Mouse (Mus musculus): ENCODE results near the gene Sel1l3. TPM values are rescaled to one million over a fixed set of nuclear protein-coding genes. Genes with fewer than 3 reads are reported as not detected.

Sel1l3 gene
- total RNA-seq, 2 experiments from 2014 or later = 36.1 to 41.7 TPM

DNA sequence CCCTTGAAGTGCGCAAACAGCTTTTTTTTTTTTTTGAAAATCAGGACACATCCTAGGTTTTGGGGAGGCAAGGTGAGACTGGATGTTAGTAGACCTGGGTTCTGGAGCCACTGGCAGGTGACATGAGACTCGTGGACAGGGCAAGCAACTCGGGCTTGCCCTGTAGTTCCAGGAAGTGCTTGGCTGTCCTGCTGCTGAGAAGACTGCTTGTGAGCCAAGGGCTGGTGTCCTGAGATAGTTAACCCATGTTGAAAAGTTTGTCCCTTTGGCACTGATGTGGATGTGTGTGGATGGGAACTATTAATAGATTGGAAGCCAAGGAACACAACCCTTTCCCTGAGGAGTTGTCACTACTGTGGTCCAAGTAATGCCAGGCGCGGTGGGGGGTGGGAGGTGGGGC lies 635 bp upstream of the Sel1l3 start:
- DNase-seq (ENCODE audit: low spot score in 2 of 2) = no peak

DNA sequence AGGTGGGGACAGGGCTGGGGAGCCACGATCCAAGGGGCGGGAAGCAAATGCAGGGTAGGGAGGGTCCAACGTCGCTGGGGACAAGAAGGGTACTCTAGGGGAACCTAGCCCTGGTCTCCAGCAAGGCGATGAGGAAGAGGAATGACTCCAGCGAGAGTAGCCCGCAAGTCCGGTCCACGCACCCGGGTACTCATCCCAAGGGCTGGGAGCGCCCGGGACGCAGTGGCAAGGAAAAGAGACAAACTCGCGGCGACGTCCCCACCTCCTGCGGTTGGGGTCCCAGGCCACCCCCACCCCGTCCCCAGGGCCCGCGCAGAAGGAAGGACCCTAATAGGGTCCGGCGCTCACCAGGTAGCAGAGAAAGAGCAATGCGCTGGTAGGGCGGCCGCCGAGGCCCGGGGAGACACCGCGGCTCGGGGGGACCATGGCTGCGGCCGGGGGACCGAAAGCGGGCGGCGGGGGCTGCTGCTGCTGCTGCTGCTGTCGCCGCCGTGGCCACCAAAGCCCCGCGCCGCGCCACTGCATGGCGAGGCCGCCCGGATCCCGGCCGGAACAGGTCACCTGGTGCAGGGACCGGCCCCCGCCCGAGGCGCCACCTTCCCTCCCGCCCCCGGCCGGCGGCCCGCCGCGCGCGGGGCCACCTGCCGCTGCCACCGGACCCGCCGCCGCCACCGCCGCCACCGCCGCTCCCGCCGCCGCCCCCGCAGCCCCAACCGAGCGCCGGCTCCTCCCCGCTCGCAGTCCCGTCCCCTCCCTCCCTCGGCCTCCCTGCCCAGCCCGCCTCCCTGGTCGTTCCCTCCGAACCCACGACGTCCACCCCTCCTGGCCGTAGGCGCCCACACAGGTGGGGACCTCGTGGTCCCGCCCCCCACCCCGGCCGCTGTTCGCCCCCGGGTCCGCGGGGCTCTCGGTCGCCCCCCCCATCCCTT lies 681 bp downstream of the Sel1l3 start:
- peak in 1 of 2 experiments; percentile 41 for DNase-seq (ENCODE audit: low spot score in 2 of 2)

DNA sequence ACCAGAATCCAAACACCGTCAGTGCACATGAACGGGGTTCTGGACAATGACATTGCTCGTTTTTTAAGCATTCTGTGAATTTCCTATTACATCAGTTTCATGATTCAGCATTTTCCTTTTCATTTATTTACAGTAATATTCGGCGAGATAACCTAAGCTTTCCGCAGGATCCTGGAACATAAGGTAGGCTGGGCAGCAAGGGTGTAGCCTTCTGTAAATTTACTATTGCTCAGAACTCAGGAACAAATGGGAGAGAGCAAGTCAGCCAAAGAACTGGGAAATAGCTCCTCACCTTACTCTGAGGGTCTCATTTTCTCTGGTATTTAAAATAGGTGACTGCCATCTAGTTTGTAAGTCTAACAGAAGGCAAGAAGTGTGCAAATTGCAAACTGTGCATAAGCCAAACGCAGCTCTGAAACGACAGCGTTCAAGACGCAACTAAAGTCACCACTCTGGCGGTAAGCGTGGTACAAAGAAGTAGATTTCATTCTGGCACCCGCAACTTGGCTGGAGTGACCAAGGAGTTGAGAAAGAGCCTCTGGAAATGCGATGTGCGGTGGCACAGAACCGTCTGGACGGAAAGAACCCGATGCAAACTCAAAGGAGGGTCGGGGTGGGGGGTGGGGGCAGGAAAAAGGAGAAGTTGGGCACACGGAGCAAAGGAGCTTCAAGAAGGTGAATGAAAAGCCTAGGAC lies 1.5 kb downstream of the Sel1l3 start:
- peak in 1 of 2 experiments; percentile 39 for DNase-seq (ENCODE audit: low spot score in 2 of 2)

DNA sequence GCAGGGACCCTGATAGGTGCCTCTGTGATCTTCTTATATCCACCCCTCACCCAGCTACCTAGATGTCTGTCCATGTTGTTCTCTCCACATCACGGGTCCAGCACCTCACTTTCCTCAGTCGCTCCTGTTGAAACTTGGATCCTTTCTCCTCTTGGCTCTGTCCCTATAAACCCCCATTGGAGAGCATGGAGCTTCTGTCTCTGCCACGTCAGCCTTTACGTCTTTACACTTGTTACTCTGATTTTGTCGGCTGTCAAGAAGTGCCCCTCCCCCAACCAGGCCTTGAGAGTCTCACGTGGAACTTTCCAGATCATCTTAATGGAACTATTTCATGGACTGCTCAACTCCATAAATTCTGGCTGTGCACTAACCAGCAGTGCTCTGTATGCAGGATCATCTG lies 2.5 kb downstream of the Sel1l3 start:
- no peak for DNase-seq (ENCODE audit: low spot score in 2 of 2)

DNA sequence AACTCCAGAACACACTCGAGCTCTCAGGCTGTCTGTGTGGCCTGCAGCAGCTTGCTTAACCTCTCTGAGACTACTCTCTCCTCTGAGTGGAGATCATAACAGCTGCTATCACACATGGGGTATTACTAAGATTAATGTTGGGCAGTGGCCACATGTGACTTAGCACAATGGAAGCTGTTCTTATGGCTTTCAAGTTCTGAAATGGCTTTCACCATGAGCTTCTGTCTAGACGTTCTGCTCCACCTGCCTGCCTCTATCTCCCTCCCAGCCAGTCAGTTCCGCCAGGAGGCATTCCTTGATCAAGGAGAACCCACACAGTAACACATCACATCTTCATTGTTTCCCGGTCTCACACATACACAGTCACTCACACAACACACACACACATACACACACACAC lies 3.2 kb downstream of the Sel1l3 start:
- DNase-seq (ENCODE audit: low spot score in 2 of 2) = no peak

DNA sequence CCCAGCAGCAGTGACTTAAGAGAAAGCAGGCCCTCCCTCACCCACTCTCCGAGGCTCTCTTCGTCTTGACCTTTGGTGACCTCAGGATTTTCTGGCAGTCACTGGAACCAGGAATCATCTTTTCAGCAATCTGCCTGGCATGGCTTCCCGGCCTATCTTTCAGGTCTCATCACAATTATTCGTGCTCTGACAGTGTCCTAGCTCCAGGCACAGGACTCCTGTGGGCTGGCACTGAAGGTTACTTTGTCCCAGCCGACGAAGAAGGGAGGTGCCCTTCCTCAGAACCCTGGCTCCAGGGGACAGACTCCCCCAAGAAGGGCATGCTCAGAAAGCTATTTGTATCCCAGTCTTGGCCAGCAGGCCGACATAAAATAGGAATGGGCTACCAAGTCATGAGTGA lies 4.0 kb downstream of the Sel1l3 start:
- DNase-seq (ENCODE audit: low spot score in 2 of 2) = no peak

DNA sequence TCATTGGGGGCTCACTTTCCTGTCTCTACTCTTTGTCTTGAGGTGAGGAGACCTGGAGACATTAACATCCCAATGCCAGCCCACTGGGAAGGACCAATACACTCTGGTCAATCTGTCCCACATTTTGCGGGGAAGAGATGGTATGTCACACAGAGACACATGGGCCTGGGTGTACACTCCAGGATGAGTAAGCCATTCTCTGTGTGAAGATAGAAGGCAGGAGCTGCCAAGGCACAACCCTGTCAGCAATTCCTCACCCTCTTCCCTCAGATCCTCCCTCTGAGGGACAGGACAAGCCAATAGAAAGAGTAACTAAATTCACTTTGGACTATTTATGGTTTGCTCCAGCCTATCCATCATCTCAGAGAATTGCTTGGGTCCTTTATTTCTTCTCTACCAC lies 5.0 kb downstream of the Sel1l3 start:
- no peak for DNase-seq (ENCODE audit: low spot score in 2 of 2)

DNA sequence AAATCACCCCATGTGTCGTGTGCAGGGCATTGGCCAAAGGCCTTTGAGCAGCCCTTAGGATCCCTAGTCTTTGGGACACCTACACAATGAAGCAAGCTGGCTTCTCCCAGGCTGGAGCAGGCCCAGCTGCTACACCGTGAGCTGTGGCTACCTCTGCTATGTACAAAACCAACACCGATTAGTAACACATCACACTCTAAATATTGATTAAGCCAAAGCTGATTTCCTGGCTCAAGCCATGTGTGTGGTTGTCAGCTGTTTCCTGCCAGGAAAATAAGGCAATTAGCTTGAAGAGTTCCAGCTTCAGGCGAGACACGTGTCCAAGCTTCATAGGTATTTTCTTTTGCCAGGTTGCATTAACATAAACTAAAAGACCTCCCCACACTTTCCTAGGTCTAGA lies 7.2 kb downstream of the Sel1l3 start:
- no peak for DNase-seq (ENCODE audit: low spot score in 2 of 2)

DNA sequence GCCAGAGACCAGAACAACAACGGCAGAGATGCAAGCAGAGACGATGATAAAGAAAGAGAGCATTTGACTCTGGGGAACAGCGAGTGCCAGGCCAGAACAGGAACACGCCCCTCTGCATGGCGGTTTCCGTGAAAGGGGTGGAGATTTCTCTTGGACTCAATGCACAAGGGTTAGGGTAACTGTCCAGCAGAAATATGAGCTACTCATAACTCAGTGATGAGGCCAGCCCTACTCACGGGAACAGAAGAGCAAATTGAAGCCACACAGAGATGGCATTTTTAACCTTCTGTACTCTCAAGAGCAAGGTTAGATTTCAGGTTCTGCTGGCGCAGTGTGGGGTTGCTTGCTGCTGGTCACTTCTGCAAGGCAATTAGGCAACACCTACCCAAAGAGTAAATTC lies 11.0 kb downstream of the Sel1l3 start:
- DNase-seq (ENCODE audit: low spot score in 2 of 2) = no peak

DNA sequence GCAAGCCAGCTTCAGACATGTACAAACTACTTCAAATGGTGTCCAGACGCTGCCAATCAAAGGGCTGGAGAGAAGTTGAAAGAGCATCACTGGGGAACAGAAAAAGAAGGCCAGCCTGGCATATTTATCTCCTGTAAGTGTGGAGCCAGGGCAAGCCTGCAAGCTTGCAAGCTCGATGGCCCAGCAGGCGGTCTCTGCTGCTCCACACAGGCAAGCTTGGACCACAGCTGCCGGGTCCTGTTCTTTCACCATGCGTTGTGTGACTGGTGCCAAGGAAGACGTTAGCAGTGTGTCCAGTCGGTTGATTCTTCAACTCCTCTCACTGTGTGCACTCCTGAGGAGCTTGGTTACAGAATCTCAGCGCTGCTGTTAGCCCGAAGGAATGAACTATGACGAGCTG lies 12.9 kb downstream of the Sel1l3 start:
- DNase-seq (ENCODE audit: low spot score in 2 of 2) = no peak

DNA sequence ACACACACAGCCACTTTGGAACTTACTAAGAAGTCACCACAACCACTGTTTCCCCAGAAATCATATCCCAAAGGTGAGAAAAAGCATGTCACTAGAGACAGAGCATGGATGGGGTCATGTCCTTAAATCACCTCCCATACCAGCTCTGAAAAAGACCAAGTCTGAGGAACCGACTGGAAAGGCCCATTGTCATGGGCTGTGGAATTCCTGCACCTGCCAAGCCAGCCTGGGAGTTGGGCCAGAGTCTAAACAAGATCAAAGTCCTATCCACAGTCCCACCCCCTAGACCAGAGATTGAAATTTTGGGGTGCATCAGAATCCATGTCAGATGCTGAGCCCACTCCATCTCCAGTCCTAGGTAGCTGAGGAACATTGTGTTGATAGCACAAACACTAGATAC lies 15.3 kb downstream of the Sel1l3 start:
- DNase-seq (ENCODE audit: low spot score in 2 of 2) = no peak

DNA sequence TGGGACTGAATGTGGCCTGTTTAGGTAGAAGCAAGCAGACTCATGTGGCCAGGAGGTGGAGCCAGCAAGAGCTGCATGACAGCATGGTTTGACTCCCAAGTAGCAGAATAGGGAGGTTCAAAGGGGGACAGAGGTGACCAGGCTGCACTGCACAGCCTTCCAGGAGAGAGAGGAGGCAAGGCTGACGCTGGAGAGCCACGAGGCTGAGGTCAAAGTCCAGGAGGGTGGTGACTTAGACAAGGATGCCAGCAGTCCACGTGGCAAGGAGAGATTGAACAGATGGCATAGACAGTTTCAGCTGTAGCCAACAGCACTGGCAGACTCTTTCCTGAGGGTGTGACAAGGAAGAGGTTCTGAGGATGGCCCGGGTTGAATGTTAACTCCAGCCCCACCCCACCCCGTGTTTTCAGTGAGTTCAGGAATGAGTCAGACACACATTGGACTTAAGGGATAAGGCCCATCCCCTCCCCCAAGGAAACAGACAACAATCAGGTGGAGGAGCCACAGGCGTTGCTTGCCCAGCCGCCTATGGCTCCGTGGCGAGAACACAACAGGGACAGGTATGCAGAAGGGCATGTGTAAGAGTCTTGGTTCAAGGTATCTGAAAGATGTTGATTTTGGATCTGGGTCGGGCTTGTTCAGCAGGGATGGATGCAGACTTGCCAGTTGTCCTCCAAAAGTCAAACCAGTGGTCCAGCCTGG lies 17.2 kb downstream of the Sel1l3 start:
- no peak for DNase-seq (ENCODE audit: low spot score in 2 of 2)

DNA sequence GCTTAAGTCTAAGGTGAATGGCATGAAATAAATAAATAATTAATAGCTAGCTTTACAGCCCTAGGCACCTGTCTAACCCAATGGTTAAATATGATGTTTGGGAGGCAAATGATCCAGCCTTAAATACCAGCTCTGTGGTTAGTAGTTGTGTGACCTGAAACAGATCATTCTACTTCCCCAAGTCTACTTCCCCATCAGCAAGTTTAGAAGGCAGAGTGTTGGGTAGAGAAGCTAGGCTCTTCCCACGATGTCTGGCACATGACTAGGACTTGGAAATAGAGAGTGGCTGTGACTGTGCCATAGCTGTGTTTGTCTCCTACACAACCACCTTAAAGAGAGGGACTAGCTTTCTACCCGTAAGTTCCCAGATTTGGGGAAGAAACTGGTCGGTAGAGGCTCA lies 18.9 kb downstream of the Sel1l3 start:
- no peak for DNase-seq (ENCODE audit: low spot score in 2 of 2)

DNA sequence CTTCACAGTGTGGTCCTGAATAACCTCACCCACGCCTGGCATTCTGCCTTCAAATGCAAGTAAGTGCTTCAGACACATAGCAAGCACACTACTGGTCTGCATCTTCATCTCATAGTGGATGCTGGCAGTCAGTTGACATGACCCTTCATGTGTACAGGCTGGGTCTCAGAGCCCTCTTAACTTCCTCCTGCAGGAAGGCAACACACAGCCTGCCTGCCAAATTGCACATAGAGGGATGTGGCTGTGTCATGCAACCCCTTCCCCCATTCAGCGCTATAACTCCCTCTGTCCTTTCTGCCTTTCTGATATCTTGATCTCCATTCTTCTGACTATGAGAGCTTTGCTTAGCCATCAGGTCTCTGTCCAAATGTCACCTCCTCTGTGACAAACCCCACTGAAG lies 19.3 kb downstream of the Sel1l3 start:
- no peak for DNase-seq (ENCODE audit: low spot score in 2 of 2)

DNA sequence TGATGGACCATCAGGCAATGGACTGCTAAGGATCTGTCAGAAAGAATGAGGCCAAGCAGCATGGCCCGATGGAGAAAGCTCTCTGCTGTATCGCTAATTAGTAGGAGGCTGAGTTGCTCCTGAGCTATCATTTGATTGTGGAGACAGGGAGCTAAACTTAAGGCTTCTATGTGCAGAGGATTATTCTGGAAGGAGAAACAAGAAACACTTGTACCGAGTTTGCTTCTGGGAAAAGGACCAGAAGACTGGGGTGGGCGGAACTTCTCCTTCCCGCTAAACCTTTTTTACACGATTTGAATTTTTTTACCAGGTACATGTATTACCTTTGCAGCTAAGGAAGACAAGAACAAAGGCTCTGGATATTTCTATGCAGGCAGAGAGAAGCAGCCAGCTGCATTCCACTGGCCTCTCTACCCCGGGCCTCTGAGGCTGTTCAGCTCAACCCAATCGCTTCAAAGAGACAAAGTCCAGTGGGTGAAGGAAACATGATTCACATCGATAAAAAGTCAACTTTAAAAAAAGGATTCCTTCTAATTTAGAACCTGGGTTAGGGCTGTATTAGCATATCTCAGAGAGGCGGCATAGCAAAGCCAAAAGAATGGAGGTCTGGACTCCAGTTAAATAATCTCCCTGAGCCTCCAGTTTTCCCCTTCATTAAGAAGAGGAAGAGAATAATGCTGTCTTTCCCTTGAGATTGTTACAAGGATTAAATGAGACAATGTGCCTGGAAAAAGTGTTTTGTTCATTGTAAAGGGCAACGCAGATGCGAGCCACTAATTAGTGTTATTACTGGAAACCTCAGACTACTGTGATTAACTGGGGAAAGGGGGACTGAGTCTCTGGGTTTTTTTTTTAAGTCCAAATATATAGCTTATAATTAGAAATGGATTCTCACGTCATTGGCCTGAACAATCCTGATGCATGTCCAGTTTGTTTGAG lies 20.4 kb downstream of the Sel1l3 start:
- no peak for DNase-seq (ENCODE audit: low spot score in 2 of 2)

DNA sequence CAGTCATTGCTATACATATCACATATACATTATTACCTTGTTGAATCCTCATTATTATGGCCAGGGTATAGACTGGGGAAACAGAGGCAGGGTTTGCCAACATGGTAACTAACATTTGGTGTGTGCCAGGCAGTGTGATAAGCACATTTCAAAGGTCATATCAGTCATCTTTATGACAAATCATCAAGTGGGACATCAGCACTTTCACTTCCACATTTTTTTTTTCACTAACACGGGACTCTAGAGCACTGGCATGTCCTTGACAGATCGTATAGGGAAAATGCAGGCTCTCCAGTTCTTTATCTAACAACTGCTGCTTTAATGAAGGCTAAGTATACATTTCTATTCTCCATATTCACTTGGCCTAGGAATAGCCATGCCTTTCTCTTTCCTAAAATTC lies 25.1 kb downstream of the Sel1l3 start:
- no peak for DNase-seq (ENCODE audit: low spot score in 2 of 2)

DNA sequence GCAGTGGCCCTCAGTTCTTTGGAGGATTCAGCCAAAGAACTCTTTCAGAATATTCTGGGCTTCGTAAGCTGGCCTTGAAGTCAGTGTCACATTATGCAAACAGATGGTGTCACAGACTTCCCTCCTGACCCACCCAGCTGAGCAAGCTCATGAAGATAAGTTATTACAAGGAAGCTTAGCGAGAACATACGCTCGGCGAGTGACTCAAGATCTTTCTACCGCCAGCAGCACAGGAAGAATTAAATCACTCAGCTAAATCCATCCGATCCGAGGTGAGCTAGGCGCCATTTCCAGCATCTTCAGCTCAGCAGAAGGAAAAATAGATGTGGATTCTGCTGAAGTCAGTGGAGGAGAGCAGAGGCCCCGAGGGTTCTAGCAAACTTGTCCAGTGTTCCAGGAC lies 26.5 kb downstream of the Sel1l3 start:
- DNase-seq (ENCODE audit: low spot score in 2 of 2) = peak; percentile 35 to 60

DNA sequence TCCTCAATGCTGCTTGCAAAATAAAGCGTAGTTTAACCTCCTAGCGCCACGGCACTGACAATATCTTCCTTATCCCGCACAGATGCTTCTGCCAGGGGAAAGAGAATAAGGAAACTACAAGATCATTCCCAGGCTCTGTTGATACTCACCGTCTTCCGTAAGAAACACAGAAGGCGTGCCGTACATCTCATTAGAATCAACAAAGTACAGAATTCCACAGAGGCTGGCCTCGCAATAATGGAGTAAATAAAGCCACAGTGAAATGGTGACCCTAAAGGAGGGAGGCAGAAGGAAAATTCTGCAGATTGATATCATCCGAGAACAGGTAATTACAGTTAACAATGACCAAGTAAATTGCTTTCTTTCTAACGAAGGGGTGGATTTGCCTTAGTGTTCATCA lies 27.9 kb downstream of the Sel1l3 start:
- no peak for DNase-seq (ENCODE audit: low spot score in 2 of 2)

DNA sequence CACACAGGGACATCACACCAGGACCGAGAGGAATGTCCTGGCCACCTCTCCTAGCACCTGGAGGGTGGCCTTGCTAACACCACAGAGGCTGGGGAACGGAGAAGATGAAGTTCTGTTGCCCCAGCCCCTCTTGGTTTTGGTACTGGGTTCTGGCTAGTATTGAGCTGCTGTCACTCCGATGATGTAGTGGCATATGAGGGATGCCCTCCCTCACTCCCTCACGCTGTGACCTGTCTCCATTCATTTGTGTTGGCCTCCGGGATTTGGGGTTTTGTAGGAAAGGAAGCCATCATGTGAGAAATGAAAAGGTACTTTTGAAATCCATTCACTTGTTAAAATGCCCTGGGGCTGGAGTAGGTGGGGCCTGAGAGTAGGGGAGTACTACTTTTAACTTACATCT lies 33.8 kb downstream of the Sel1l3 start:
- DNase-seq (ENCODE audit: low spot score in 2 of 2) = no peak

DNA sequence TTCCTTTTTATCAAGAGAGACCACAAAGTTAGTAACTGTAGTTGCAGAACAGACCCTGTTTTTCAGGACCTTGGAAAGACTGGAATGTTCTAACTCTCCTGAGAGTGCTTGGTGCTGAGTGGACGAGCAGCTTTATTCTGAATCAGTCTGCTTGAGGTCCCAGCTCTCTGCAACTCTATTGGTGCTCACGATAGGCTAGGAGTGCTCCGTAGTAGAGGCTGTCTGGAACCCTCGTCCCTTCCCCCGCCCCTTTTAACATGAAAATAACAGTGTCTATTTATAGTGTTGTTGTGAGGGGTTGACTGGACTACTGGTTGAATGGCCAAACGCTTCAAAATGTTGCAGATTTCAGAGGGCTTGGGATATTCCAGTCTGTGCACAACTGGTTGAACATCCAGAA lies 37.0 kb downstream of the Sel1l3 start:
- no peak for DNase-seq (ENCODE audit: low spot score in 2 of 2)

DNA sequence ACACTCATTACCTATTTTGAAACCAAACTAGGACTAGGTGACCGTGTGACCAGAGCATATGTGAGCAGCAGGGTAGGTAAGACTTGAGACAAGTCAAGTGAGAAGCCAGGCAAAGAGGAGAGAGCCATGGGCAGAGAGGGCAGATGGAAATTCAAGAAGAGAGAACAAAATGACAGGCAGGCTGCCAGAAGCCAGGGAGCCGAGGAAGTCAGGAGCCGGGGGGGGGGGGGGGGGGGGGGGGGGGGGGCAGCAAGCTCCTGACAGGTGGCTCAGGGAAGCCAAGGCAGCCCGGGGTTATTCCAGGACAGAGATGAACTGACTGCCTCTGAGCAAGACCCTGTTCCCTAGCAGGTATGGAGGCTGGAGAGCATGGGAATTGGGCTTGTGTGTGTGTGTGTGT lies 37.7 kb downstream of the Sel1l3 start:
- DNase-seq (ENCODE audit: low spot score in 2 of 2) = no peak

Measured in layer of hippocampus, adult 18-20 months (tissue).